Mouse (Mus musculus): ENCODE measurements around the gene Pard3. TPM values are rescaled to one million over a fixed set of nuclear protein-coding genes. Genes with fewer than 3 reads are reported as not detected.

The Pard3 gene
- total and polyA plus RNA-seq, 2 experiments from 2014 or later: 11.9 to 29.7 TPM

DNA sequence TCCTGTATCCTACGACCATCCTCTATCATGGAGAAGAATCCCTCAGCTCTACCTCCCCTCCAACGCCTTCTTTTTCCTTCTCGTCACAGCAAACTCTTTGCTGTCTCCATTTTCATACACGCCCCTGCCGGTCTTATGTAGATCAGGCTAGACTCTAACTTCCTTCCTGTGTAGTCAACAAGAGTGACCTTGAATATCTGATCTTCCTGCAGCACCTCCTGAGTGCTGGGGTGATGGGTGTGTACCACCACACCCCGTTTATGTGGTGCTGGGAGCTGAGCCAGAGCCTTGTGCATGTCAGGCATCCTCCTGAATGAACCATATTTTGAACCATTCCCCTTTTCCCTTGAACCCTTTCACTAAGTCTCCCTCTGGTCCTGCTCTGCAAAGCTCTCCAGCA is 372.3 kb downstream of the Pard3 start:
- H3K4me3 ChIP-seq (ENCODE audit: low read depth, low read length): no peak overlapping the region
- H3K27ac ChIP-seq (ENCODE audit: low read depth, low read length): no peak overlapping the region
- no peak for TF ChIP-seq CTCF (IDR thresholded peaks at IDR 0.05)
- no peaks in the 10 kb centered on the region for H3K36me3 ChIP-seq (ENCODE audit: insufficient read depth, low read length)
- DNase-seq (ENCODE audit: low spot score) (no peak), ATAC-seq (ENCODE audit: low FRiP score) (no peak)
- 0 out of 2 replicates have a peak, but pooled peaks cover 3% of the 10 kb centered on the region for H3K4me1 ChIP-seq (ENCODE audit: insufficient read depth, low read length)
- H3K9ac ChIP-seq (replicated peaks; ENCODE audit: low read length, poor library complexity, severe bottlenecking): no peak overlapping the region
- H3K9me3 ChIP-seq (ENCODE audit: low read length): no peaks in the 10 kb centered on the region
- WGBS: 93% methylated on average over 6 of the region's 6 CpGs
- no peaks in the 10 kb centered on the region for H3K27me3 ChIP-seq (ENCODE audit: insufficient read depth, low read length)
- H3K4me2 ChIP-seq (ENCODE audit: low read depth, low read length, poor library complexity, severe bottlenecking): no peak overlapping the region

DNA sequence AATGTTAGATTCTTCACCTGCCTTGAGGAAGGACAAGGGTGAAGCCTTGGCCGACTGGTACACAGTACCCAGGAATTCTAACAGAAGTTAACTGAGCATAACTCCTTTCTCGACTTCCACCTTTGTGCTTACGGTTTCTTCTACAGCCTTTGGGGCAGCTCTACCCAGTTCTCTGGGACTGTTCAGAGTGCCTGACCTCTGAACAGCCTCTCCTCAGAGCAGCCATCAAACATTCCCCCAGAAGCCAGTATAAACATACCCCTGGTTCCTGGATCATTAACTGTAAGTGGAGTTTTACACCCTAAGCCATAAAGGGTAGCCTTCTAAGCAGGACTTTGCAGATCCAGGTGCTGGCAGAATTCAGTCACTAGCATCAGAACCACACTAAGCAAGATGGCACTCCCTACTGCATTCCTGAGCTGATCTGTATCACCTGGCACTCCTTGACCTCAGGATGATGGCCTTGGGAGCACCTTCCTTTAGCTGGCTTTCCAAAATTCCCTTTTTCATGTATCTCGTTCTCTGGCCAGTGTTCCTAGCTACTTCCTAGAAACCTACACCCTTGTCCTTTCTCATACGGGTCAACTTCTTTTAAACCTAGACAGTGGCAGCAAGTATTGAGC is 374.0 kb downstream of the Pard3 start:
- H3K4me1 ChIP-seq (ENCODE audit: insufficient read depth, low read length): 0 out of 2 replicates have a peak, but pooled peaks cover 3% of the 10 kb centered on the region
- no peak overlapping the region for H3K4me3 ChIP-seq (ENCODE audit: low read depth, low read length)
- DNase-seq (ENCODE audit: low spot score) (no peak), ATAC-seq (ENCODE audit: low FRiP score) (no peak)
- H3K9me3 ChIP-seq (ENCODE audit: low read length): no peaks in the 10 kb centered on the region
- TF ChIP-seq CTCF (IDR thresholded peaks at IDR 0.05): no peak
- no peaks in the 10 kb centered on the region for H3K27me3 ChIP-seq (ENCODE audit: insufficient read depth, low read length)
- H3K9ac ChIP-seq (replicated peaks; ENCODE audit: low read length, poor library complexity, severe bottlenecking): no peak overlapping the region
- H3K36me3 ChIP-seq (ENCODE audit: insufficient read depth, low read length): no peaks in the 10 kb centered on the region
- WGBS: 96% methylated on average over 5 of the region's 5 CpGs
- H3K4me2 ChIP-seq (ENCODE audit: low read depth, low read length, poor library complexity, severe bottlenecking): no peak overlapping the region
- no peak overlapping the region for H3K27ac ChIP-seq (ENCODE audit: low read depth, low read length)

DNA sequence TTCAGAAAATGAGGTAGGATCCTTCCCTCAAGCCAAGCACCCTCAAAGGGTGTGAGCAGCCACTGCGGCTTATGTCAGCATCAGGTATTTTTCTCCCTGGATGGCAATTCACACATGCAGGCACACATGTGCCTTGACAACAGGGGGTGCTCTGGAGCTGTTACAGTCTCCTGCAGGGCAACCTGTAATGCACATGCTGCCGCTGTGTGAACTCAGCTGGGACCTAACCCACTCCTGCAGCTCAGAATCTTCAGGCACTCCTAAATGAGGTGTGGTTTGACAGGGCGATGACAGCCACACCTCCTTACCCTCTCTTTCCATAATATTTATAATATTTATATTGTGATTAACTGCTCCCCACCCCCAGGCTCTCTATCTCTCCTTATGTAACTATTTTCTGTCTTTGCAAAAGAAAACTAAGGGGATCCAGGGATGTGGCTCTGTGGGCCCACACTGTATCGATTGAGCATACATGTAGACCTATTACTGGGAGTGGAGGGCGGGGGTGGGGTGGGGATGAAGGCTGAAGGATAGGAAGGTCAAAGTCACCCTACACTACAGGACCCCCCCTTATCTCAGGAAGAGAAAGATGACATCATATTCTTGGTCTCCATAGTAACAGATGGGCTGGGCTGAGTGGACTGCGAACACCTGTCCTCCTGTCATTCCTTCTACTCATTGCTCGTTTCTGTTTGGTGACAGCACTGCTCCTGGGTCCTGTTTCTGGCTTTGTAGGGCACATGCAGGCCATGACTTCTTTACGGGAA is 375.1 kb downstream of the Pard3 start:
- Histone ChIP-seq H3K36me3 (ENCODE audit: insufficient read depth, low read length) (no peaks in the 10 kb centered on the region), H3K4me1 (ENCODE audit: insufficient read depth, low read length) (0 out of 2 replicates have a peak, but pooled peaks cover 3% of the 10 kb centered on the region), H3K27me3 (ENCODE audit: insufficient read depth, low read length) (no peaks in the 10 kb centered on the region), H3K9me3 (ENCODE audit: low read length) (no peaks in the 10 kb centered on the region), H3K4me3 (ENCODE audit: low read depth, low read length) (no peak overlapping the region), H3K9ac (replicated peaks; ENCODE audit: low read length, poor library complexity, severe bottlenecking) (no peak overlapping the region), H3K4me2 (ENCODE audit: low read depth, low read length, poor library complexity, severe bottlenecking) (no peak overlapping the region), H3K27ac (ENCODE audit: low read depth, low read length) (peak overlapping the region; percentile 63; the same call in 1 of the 2 replicates)
- WGBS: 73% methylated on average over 8 of the region's 8 CpGs
- DNase-seq (ENCODE audit: low spot score) (no peak), ATAC-seq (ENCODE audit: low FRiP score) (0 out of 2 replicates have a peak, but pooled peaks have one; percentile 10)
- TF ChIP-seq CTCF (IDR thresholded peaks at IDR 0.05): peak; percentile 62

DNA sequence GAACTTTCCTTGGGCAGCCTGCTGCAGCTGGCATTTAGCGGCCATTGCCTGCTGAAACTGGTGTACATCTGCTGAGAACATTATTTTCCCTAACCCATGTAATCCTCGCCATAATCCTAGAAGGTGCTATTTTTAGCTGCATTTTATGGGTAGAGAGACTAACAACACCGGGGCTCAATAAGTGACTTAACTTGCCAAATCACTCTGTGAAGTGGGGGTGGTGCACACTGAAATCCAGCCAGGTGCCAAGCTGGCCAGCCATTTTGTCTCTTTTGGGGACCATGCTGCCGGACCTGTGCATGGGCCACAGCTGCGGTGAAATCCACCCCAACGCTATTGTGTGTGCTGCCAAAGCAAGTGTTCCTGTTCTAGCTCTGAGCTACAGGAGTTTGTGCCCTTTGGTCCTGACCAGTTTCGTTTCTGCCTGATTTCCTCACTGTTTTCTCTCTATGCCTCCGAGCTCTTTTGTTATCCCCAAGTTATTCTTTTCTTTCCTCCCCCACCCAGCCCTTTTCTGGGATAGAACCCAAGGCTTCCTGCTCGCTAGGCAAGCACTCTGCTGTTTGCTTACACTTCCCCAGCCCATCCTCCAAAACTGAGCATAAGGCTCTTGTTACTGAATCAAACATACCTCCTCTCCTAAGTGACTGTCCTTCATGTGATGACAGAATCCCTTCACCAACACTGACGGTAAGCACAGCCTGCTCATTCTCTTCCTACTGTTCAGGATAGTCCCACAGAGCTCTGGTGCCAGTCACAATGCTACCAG is 375.9 kb downstream of the Pard3 start:
- Histone ChIP-seq H3K9me3 (ENCODE audit: low read length) (no peaks in the 10 kb centered on the region), H3K27ac (ENCODE audit: low read depth, low read length) (peak overlapping the region; percentile 63; the same call in 1 of the 2 replicates), H3K4me1 (ENCODE audit: insufficient read depth, low read length) (0 out of 2 replicates have a peak, but pooled peaks cover 3% of the 10 kb centered on the region), H3K4me2 (ENCODE audit: low read depth, low read length, poor library complexity, severe bottlenecking) (no peak overlapping the region), H3K4me3 (ENCODE audit: low read depth, low read length) (no peak overlapping the region), H3K36me3 (ENCODE audit: insufficient read depth, low read length) (no peaks in the 10 kb centered on the region), H3K27me3 (ENCODE audit: insufficient read depth, low read length) (no peaks in the 10 kb centered on the region), H3K9ac (replicated peaks; ENCODE audit: low read length, poor library complexity, severe bottlenecking) (no peak overlapping the region)
- no peak for TF ChIP-seq CTCF (IDR thresholded peaks at IDR 0.05)
- DNase-seq (ENCODE audit: low spot score): peak; percentile 48
- ATAC-seq (ENCODE audit: low FRiP score): no peak
- WGBS: 47% methylated on average over 10 of the region's 10 CpGs

DNA sequence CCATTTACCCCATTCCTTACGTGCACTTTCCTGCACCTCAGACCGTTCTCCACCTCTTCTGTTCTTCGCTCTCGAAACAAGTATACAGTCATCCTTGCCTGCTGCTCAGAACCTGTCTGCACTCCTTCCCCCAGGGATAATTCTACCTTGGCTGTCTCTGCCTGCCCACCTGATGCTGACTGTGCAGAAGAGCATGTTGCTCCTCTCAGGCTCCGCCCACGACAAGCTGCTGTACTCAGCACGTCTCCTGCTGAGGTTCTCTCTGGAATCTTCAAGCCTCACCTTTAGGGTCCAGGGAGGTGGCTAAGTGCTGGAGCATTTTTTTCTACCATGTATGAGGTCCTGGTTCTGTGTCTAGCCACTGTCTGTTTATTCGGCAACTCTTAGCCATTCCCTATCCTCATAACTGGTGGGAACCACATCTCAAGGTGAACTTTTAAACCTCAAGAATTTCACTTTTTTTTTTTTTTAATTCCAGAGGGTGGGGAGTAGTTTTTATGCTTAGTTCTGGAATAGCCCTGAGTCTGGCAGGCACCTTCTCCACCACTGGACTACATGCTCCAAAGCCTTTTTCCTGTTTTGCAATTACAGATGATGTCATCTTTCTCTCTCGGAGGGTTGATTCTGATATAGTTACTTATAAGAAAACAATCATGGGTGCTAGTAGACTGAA is 376.6 kb downstream of the Pard3 start:
- Histone ChIP-seq H3K27me3 (ENCODE audit: insufficient read depth, low read length) (no peaks in the 10 kb centered on the region), H3K4me3 (ENCODE audit: low read depth, low read length) (no peak overlapping the region), H3K4me2 (ENCODE audit: low read depth, low read length, poor library complexity, severe bottlenecking) (no peak overlapping the region), H3K36me3 (ENCODE audit: insufficient read depth, low read length) (no peaks in the 10 kb centered on the region), H3K4me1 (ENCODE audit: insufficient read depth, low read length) (0 out of 2 replicates have a peak, but pooled peaks cover 3% of the 10 kb centered on the region), H3K9ac (replicated peaks; ENCODE audit: low read length, poor library complexity, severe bottlenecking) (no peak overlapping the region), H3K9me3 (ENCODE audit: low read length) (no peaks in the 10 kb centered on the region), H3K27ac (ENCODE audit: low read depth, low read length) (no peak overlapping the region)
- 86% methylated on average over 9 of the region's 9 CpGs for WGBS
- TF ChIP-seq CTCF (IDR thresholded peaks at IDR 0.05): no peak
- ATAC-seq (ENCODE audit: low FRiP score) (no peak), DNase-seq (ENCODE audit: low spot score) (no peak)

Data from midbrain, postnatal 0 days (tissue).